8 mouse cellular contexts compared by ENCODE assay signal in the genomic region with DNA sequence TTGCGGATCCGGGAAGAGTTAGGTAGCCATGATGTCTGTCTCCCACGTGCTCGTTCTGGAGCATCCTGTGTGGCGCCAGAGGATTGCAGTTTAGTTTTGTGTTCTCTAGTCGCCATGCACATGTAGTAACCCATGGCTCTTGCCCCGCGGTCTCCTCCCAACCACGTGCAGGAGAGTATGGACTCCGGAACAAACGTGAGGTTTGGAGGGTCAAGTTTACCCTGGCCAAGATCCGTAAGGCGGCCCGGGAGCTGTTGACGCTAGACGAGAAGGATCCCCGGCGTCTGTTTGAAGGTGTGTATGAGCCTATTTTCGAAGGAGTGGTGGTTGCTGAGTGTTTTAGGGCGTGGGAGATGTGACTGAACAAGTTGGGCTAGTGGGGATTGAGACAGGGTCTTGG. TPM values are rescaled to one million over a fixed set of nuclear protein-coding genes. Genes with fewer than 3 reads are reported as not detected.
A peak's percentile ranks its signal among the peaks of the same experiment; 100 is the strongest.
DNase-seq lines count a peak whose midpoint lies in the region; ATAC-seq and TF ChIP-seq lines count a peak whose summit lies in the region.

No protein-coding gene starts in this region.

- H3K36me3 ChIP-seq in embryonic facial prominence, embryonic 12.5 days, result peaks cover 44% of the 10 kb centered on the region
- peaks cover 20% of the 10 kb centered on the region for H3K36me3 ChIP-seq in intestine, postnatal 0 days (ENCODE audit: control insufficient read depth, insufficient read depth)

- under 1% methylated on average over 20 of the region's 20 CpGs for WGBS in embryonic facial prominence, embryonic 12.5 days
- under 1% methylated on average over 20 of the region's 20 CpGs for WGBS in intestine, postnatal 0 days

- H3K27me3 ChIP-seq in embryonic facial prominence, embryonic 12.5 days, result no peaks in the 10 kb centered on the region
- no peaks in the 10 kb centered on the region for H3K27me3 ChIP-seq in intestine, postnatal 0 days (replicated peaks; ENCODE audit: control insufficient read depth, insufficient read depth, low read length)

- TF ChIP-seq CTCF in left cerebral cortex, adult 2 months (IDR thresholded peaks at IDR 0.05), result no peak
- TF ChIP-seq CTCF in intestine, postnatal 0 days (IDR thresholded peaks at IDR 0.05; ENCODE audit: low read depth), result no peak

- intact Hi-C loops in left cerebral cortex, adult 2 months (cut with DNase I), result no loop called here

- peak overlapping the region; percentile 91 for H3K27ac ChIP-seq in left cerebral cortex, adult 2 months
- H3K27ac ChIP-seq in embryonic facial prominence, embryonic 12.5 days, result peak overlapping the region; percentile 94
- peak overlapping the region; percentile 92 for H3K27ac ChIP-seq in intestine, postnatal 0 days (ENCODE audit: low read depth, low read length)

- H3K9ac ChIP-seq in embryonic facial prominence, embryonic 12.5 days, result peak overlapping the region; percentile 94
- peak overlapping the region; percentile 74 for H3K9ac ChIP-seq in intestine, postnatal 0 days (ENCODE audit: low read depth, low read length)

- H3K4me1 ChIP-seq in embryonic facial prominence, embryonic 12.5 days, result peaks cover 5% of the 10 kb centered on the region
- H3K4me1 ChIP-seq in intestine, postnatal 0 days (replicated peaks; ENCODE audit: control insufficient read depth, insufficient read depth, low read length), result peaks cover 5% of the 10 kb centered on the region; the same call in 1 of the 2 replicates

- H3K9me3 ChIP-seq in embryonic facial prominence, embryonic 12.5 days, result no peaks in the 10 kb centered on the region
- no peaks in the 10 kb centered on the region for H3K9me3 ChIP-seq in intestine, postnatal 0 days (ENCODE audit: control insufficient read depth)

- no peak for DNase-seq in left cerebral cortex, adult 2 months (ENCODE audit: extremely low spot score in 1 of 2, low spot score in 2 of 2)
- DNase-seq in left cerebral cortex, adult 18-20 months (ENCODE audit: low spot score in 2 of 2), result no peak
- no peak for DNase-seq in natural killer cell, adult 2 months (ENCODE audit: low spot score in 2 of 2)
- no peak for DNase-seq in kidney, adult 11 months
- no peak for DNase-seq in adrenal gland, adult 18-20 months (ENCODE audit: low spot score in 2 of 2)

- H3K4me3 ChIP-seq in left cerebral cortex, adult 2 months, result peak overlapping the region; percentile 64
- peak overlapping the region; percentile 93 for H3K4me3 ChIP-seq in embryonic facial prominence, embryonic 12.5 days
- peak overlapping the region; percentile 73 for H3K4me3 ChIP-seq in intestine, postnatal 0 days (ENCODE audit: low read depth, low read length)

- H3K4me2 ChIP-seq in embryonic facial prominence, embryonic 12.5 days (replicated peaks), result peak overlapping the region; percentile 73
- H3K4me2 ChIP-seq in intestine, postnatal 0 days (replicated peaks; ENCODE audit: low read depth), result peak overlapping the region; percentile 71

- peak; percentile 43; the same call in 1 of the 2 replicates for ATAC-seq in embryonic facial prominence, embryonic 12.5 days (ENCODE audit: insufficient number of reproducible peaks, insufficient read depth, low FRiP score, low TSS enrichment)
- peak; percentile 41 for ATAC-seq in intestine, postnatal 0 days
- peak; percentile 2; the same call in 1 of the 2 replicates for ATAC-seq in monocyte, adult 5-6 weeks (replicated peaks; ENCODE audit: insufficient number of reproducible peaks, low FRiP score, low TSS enrichment, poor library complexity, severe bottlenecking)

RNA-seq across cellular contexts. Expression of gene Rps9, which starts 0.7 kb away (rescaled TPM):
- total RNA-seq in left cerebral cortex, adult 2 months (2021), result 100 to 1,000 TPM; 325 to 326 TPM
- 100 to 1,000 TPM; 337 to 359 TPM for total RNA-seq in left cerebral cortex, adult 18-20 months (2021)
- polyA plus RNA-seq in embryonic facial prominence, embryonic 12.5 days (2016; fragmentation: Nextera tagmentation; extraction: Ambion mirVana), result 1,360 and 1,379 TPM in 2 replicates
- polyA plus RNA-seq in intestine, postnatal 0 days (2015; fragmentation: Nextera tagmentation; extraction: Ambion mirVana), result 791 and 834 TPM in 2 replicates
- 1,184 to 2,050 TPM (median 1,737 TPM) in 3 replicates for total RNA-seq in monocyte, adult 5-6 weeks (2017)
- total RNA-seq in adrenal gland, adult 18-20 months (2021), result 100 to 1,000 TPM; 858 to 933 TPM

RNA-seq across cellular contexts. Expression of gene Mboat7, which starts 11.2 kb away (rescaled TPM):
- 100 to 1,000 TPM; 235 to 238 TPM for total RNA-seq in left cerebral cortex, adult 2 months (2021)
- 100 to 1,000 TPM; 226 to 235 TPM for total RNA-seq in left cerebral cortex, adult 18-20 months (2021)
- 58.3 and 60.8 TPM in 2 replicates for polyA plus RNA-seq in embryonic facial prominence, embryonic 12.5 days (2016; fragmentation: Nextera tagmentation; extraction: Ambion mirVana)
- polyA plus RNA-seq in intestine, postnatal 0 days (2015; fragmentation: Nextera tagmentation; extraction: Ambion mirVana), result 28.4 and 29.6 TPM in 2 replicates
- total RNA-seq in monocyte, adult 5-6 weeks (2017), result 26.7 to 36.8 TPM (median 36.4 TPM) in 3 replicates
- total RNA-seq in adrenal gland, adult 18-20 months (2021), result 10 to 100 TPM; 61.3 to 82.9 TPM

RNA-seq across cellular contexts. Expression of gene Tsen34, which starts 11.8 kb away (rescaled TPM):
- total RNA-seq in left cerebral cortex, adult 2 months (2021), result 10 to 100 TPM; 77.0 to 79.0 TPM
- 10 to 100 TPM; 78.5 to 90.0 TPM for total RNA-seq in left cerebral cortex, adult 18-20 months (2021)
- 283 and 284 TPM in 2 replicates for polyA plus RNA-seq in embryonic facial prominence, embryonic 12.5 days (2016; fragmentation: Nextera tagmentation; extraction: Ambion mirVana)
- polyA plus RNA-seq in intestine, postnatal 0 days (2015; fragmentation: Nextera tagmentation; extraction: Ambion mirVana), result 123 and 129 TPM in 2 replicates
- total RNA-seq in monocyte, adult 5-6 weeks (2017), result 17.0 to 28.1 TPM (median 19.7 TPM) in 3 replicates
- 100 to 1,000 TPM in 1 of 2 experiments, 10 to 100 TPM in 1; 87.7 to 105 TPM for total RNA-seq in adrenal gland, adult 18-20 months (2021)

RNA-seq across cellular contexts. Expression of gene Pirb, which starts 15.7 kb away (rescaled TPM):
- under 1 TPM; 0.16 to 0.25 TPM for total RNA-seq in left cerebral cortex, adult 2 months (2021)
- under 1 TPM; 0.21 to 0.37 TPM for total RNA-seq in left cerebral cortex, adult 18-20 months (2021)
- 0.08 TPM in 1 of 2 replicates, not detected in the other for polyA plus RNA-seq in embryonic facial prominence, embryonic 12.5 days (2016; fragmentation: Nextera tagmentation; extraction: Ambion mirVana)
- polyA plus RNA-seq in intestine, postnatal 0 days (2015; fragmentation: Nextera tagmentation; extraction: Ambion mirVana), result 0.69 and 0.77 TPM in 2 replicates
- 111 to 159 TPM (median 138 TPM) in 3 replicates for total RNA-seq in monocyte, adult 5-6 weeks (2017)
- 1 to 10 TPM; 3.0 to 5.6 TPM for total RNA-seq in adrenal gland, adult 18-20 months (2021)

RNA-seq across cellular contexts. Expression of gene Tmc4, which starts 27.1 kb away (rescaled TPM):
- 10 to 100 TPM in 1 of 2 experiments, 1 to 10 TPM in 1; 7.4 to 14.6 TPM for total RNA-seq in left cerebral cortex, adult 2 months (2021)
- 10 to 100 TPM in 1 of 2 experiments, 1 to 10 TPM in 1; 7.9 to 10.8 TPM for total RNA-seq in left cerebral cortex, adult 18-20 months (2021)
- polyA plus RNA-seq in embryonic facial prominence, embryonic 12.5 days (2016; fragmentation: Nextera tagmentation; extraction: Ambion mirVana), result 6.2 and 7.4 TPM in 2 replicates
- 100 TPM in 2 replicates for polyA plus RNA-seq in intestine, postnatal 0 days (2015; fragmentation: Nextera tagmentation; extraction: Ambion mirVana)
- total RNA-seq in monocyte, adult 5-6 weeks (2017), result 1.5 to 7.6 TPM (median 2.0 TPM) in 3 replicates
- total RNA-seq in adrenal gland, adult 18-20 months (2021), result 10 to 100 TPM; 11.0 to 12.9 TPM
